Mouse (Mus musculus) embryonic facial prominence, embryonic 13.5 days (tissue): ENCODE results near the gene Gse1. TPM values are rescaled to one million over a fixed set of nuclear protein-coding genes. Genes with fewer than 3 reads are reported as not detected.
A peak's percentile ranks its signal among the peaks of the same experiment; 100 is the strongest.

Experiments
- ATAC-seq: fragments of 200-750 bp; cut with Nextera tagmentation; 2 replicates; pipeline ENCODE4 v1.8.0; 2017; ENCODE audit warnings: low read depth; ENCODE audit not compliant: insufficient number of reproducible peaks, insufficient read depth, low FRiP score, low TSS enrichment
- H3K27ac ChIP-seq: fragments of 300-500 bp; sonication (generic); 2 replicates; pipeline ENCODE4 v1.5.1; 2015; ENCODE audit warnings: moderate library complexity, mild to moderate bottlenecking, inconsistent platforms
- H3K27me3 ChIP-seq: fragments of 300-500 bp; sonication (generic); 2 replicates; pipeline ENCODE4 v1.6.1; 2015; ENCODE audit warnings: mild to moderate bottlenecking, inconsistent platforms
- H3K36me3 ChIP-seq: fragments of 300-500 bp; sonication (generic); 2 replicates; pipeline ENCODE4 v1.6.1; 2015; ENCODE audit warnings: mild to moderate bottlenecking, inconsistent platforms
- H3K4me1 ChIP-seq: fragments of 300-500 bp; sonication (generic); 2 replicates; pipeline ENCODE4 v1.6.1; 2015; ENCODE audit warnings: inconsistent platforms
- H3K4me2 ChIP-seq: fragments of 300-500 bp; sonication (generic); 2 replicates; pipeline ENCODE4 v1.6.1; 2015; ENCODE audit warnings: moderate library complexity, mild to moderate bottlenecking, inconsistent platforms
- H3K4me3 ChIP-seq: fragments of 300-500 bp; sonication (generic); 2 replicates; pipeline ENCODE4 v1.5.1; 2015; ENCODE audit warnings: mild to moderate bottlenecking, inconsistent platforms
- H3K9ac ChIP-seq: fragments of 300-500 bp; sonication (generic); 2 replicates; pipeline ENCODE4 v1.6.1; 2015; ENCODE audit warnings: mild to moderate bottlenecking, inconsistent platforms
- H3K9me3 ChIP-seq: fragments of 300-500 bp; sonication (generic); 2 replicates; pipeline ENCODE4 v1.6.1; 2016; ENCODE audit warnings: inconsistent platforms
- WGBS: fragments of 180-500 bp; shearing (Covaris S2); methylation state at CpG from one replicate; pipeline ENCODE4 v1.1.7; 2015; ENCODE audit warnings: mixed read lengths; 5-methylcytosine and 5-hydroxymethylcytosine counted together
- polyA plus RNA-seq: library from polyadenylated mRNA; unstranded; fragments of >200 nt; fragmentation: Nextera tagmentation; extraction: Ambion mirVana; gene quantifications from 2 replicates; pipeline ENCODE4 v1.2.1, GENCODE M21; 2015

Gse1 gene
- polyA plus RNA-seq, 1 experiment from 2014 or later, result 8.6 TPM

- peaks cover 48% of the 10 kb centered on the region for H3K4me1 ChIP-seq
- 0 out of 2 replicates have a peak, but pooled peaks cover 6% of the 10 kb centered on the region for H3K27me3 ChIP-seq
- no peaks in the 10 kb centered on the region for H3K36me3 ChIP-seq
- H3K9me3 ChIP-seq, result no peaks in the 10 kb centered on the region
- H3K9ac ChIP-seq, result no peak overlapping the region
- no peak overlapping the region for H3K27ac ChIP-seq
- no peak overlapping the region for H3K4me3 ChIP-seq
- ATAC-seq, result no peak
- H3K4me2 ChIP-seq, result no peak overlapping the region
- WGBS, result 87% methylated on average over 2 of the region's 2 CpGs
Observed at GRCm38 (mm10) chr8:120452111-120452510, 223.9 kb downstream of the Gse1 start.

DNA sequence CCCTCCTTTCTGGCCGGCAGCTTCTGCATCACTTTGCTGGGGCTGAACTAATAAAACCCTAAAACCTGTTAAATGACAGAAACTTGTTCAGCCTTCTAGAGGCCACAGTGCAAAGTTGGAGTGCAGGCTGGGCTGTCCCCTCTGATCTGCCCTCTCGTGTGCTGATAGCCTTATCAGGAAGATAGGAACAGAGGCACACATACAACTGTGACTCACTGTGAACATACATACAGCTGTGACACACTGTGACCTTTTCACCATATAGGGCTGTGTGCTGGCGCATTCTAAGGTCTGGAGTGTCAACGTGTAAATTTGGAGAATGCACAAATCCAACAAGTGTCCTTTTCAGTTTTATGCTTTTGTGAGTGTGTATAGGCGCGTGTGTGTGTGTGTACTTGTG is 226.1 kb downstream of the Gse1 start:
- Histone ChIP-seq H3K27me3 (0 out of 2 replicates have a peak, but pooled peaks cover 3% of the 10 kb centered on the region), H3K9ac (no peak overlapping the region), H3K9me3 (no peaks in the 10 kb centered on the region), H3K4me2 (no peak overlapping the region), H3K36me3 (no peaks in the 10 kb centered on the region), H3K4me1 (peaks cover 45% of the 10 kb centered on the region), H3K4me3 (no peak overlapping the region), H3K27ac (no peak overlapping the region)
- WGBS, result 84% methylated on average over 6 of the region's 6 CpGs
- ATAC-seq, result no peak

DNA sequence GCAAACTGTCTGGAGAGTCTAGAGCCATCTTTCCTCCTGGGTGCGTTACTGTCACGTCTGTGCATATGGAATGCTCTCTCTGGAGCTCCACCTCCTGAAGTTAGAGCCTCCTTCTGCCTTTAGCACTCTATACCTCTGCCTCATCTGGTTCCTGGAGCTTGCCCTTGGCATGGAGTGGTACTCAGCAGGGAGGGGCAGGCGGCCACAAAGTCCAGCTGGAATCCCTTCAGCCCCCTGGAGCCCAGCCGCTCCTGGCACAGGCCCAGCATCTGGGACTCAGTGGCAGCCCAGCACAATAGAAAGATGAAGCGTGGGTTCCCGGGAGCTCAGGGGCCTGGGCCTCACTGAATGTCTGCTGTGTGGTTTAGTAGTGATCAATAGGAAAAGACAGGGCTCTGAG is 232.1 kb downstream of the Gse1 start:
- no peak overlapping the region for H3K9ac ChIP-seq
- 44% methylated on average over 6 of the region's 6 CpGs for WGBS
- no peaks in the 10 kb centered on the region for H3K36me3 ChIP-seq
- no peaks in the 10 kb centered on the region for H3K9me3 ChIP-seq
- no peaks in the 10 kb centered on the region for H3K27me3 ChIP-seq
- H3K4me1 ChIP-seq, result peaks cover 56% of the 10 kb centered on the region
- H3K4me2 ChIP-seq, result no peak overlapping the region
- H3K4me3 ChIP-seq, result no peak overlapping the region
- no peak for ATAC-seq
- peak overlapping the region; percentile 28; the same call in 1 of the 2 replicates for H3K27ac ChIP-seq

DNA sequence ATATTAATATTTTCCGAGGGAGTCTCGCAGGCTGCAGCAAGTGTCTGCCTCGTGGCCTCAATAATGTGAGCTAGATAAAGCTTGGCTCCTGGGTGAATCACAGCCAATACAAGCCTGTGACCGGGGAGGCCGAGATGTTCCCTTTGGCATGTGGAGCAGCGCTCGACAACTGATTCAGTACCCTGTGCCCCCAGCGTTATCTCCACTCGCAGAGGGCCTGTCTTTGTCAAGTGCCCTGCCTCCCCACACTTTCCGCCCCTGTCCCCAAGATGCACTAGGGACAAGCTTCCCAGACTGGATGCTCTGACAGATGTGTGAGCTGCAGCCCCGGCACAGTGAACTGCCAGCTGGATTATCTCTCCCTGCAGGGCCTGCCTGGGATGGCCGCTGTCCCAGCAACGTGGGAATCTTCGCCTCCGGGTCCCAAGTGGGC is 233.9 kb downstream of the Gse1 start:
- Histone ChIP-seq H3K4me3 (no peak overlapping the region), H3K9me3 (no peaks in the 10 kb centered on the region), H3K27ac (no peak overlapping the region), H3K4me1 (peaks cover 60% of the 10 kb centered on the region), H3K27me3 (no peaks in the 10 kb centered on the region), H3K9ac (no peak overlapping the region), H3K4me2 (no peak overlapping the region), H3K36me3 (no peaks in the 10 kb centered on the region)
- WGBS, result 48% methylated on average over 15 of the region's 15 CpGs
- no peak for ATAC-seq

- Histone ChIP-seq H3K36me3 (no peaks in the 10 kb centered on the region), H3K27ac (no peak overlapping the region), H3K4me3 (no peak overlapping the region), H3K27me3 (no peaks in the 10 kb centered on the region; the same call in 1 of the 2 replicates), H3K9me3 (no peaks in the 10 kb centered on the region), H3K4me2 (no peak overlapping the region), H3K4me1 (peaks cover 58% of the 10 kb centered on the region), H3K9ac (no peak overlapping the region)
- ATAC-seq, result no peak
- WGBS, result 78% methylated on average over 6 of the region's 6 CpGs
Observed at GRCm38 (mm10) chr8:120462611-120463010, 234.4 kb downstream of the Gse1 start.

DNA sequence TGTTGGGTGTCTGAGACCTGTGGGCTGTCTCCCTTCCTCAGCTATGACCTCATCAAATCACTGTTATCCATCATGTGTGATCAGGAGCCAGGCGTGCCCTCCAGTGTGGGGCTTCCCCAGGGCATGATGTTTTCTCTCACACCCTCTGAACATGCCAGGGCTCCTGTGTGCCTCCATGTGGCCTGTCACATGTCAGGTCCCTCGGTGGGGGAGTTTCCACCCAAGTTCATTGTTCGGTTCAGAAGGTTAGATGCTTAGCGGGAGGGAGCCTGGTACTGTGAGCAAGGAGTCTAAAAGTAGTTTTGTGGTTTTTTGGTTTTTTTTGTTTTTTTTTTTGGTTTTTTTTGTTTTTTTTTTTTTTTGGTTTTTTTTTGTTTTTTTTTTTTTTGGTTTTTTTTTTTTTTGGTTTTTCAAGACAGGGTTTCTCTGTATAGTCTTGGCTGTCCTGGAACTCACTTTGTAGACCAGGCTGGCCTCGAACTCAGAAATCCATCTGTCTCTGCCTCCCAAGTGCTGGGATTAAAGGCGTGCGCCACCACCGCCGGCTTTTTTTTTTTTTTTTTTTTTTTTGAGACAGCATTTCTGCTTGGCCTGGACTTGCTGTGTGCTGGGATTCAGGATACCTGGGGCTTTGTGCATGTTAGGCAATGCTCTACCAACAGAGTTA is 235.8 kb downstream of the Gse1 start:
- Histone ChIP-seq H3K27ac (no peak overlapping the region), H3K36me3 (no peaks in the 10 kb centered on the region), H3K9me3 (no peaks in the 10 kb centered on the region), H3K9ac (no peak overlapping the region), H3K4me3 (no peak overlapping the region), H3K27me3 (no peaks in the 10 kb centered on the region; the same call in 1 of the 2 replicates), H3K4me2 (no peak overlapping the region), H3K4me1 (peaks cover 51% of the 10 kb centered on the region)
- WGBS, result 86% methylated on average over 9 of the region's 9 CpGs
- ATAC-seq, result no peak

- H3K4me1 ChIP-seq, result peaks cover 46% of the 10 kb centered on the region
- H3K4me2 ChIP-seq, result no peak overlapping the region
- peak overlapping the region; percentile 74; the same call in 1 of the 2 replicates for H3K27ac ChIP-seq
- no peaks in the 10 kb centered on the region; the same call in 1 of the 2 replicates for H3K27me3 ChIP-seq
- H3K9me3 ChIP-seq, result no peaks in the 10 kb centered on the region
- H3K36me3 ChIP-seq, result no peaks in the 10 kb centered on the region
- no peak overlapping the region for H3K4me3 ChIP-seq
- WGBS, result 43% methylated on average over 4 of the region's 4 CpGs
- ATAC-seq, result no peak
- no peak overlapping the region for H3K9ac ChIP-seq
Observed at GRCm38 (mm10) chr8:120464585-120464937, 236.3 kb downstream of the Gse1 start.

- no peaks in the 10 kb centered on the region; the same call in 1 of the 2 replicates for H3K27me3 ChIP-seq
- peak; percentile 54; the same call in 1 of the 2 replicates for ATAC-seq
- H3K27ac ChIP-seq, result peak overlapping the region; percentile 74
- no peaks in the 10 kb centered on the region for H3K36me3 ChIP-seq
- peak overlapping the region; percentile 37 for H3K4me2 ChIP-seq
- H3K9ac ChIP-seq, result 0 out of 2 replicates have a peak overlapping the region, but pooled peaks have one; percentile 27
- peaks cover 42% of the 10 kb centered on the region for H3K4me1 ChIP-seq
- no peaks in the 10 kb centered on the region for H3K9me3 ChIP-seq
- 5% methylated on average over 8 of the region's 8 CpGs for WGBS
- no peak overlapping the region for H3K4me3 ChIP-seq
Observed at GRCm38 (mm10) chr8:120465710-120466109, 237.5 kb downstream of the Gse1 start.

GRCm38 (mm10) chr8:120466266-120466665 is 238.0 kb downstream of the Gse1 start:
- 59% methylated on average over 10 of the region's 10 CpGs for WGBS
- peaks cover 43% of the 10 kb centered on the region for H3K4me1 ChIP-seq

GRCm38 (mm10) chr8:120467598-120467997 is 239.3 kb downstream of the Gse1 start:
- no peak overlapping the region for H3K27ac ChIP-seq
- no peaks in the 10 kb centered on the region; the same call in 1 of the 2 replicates for H3K27me3 ChIP-seq
- WGBS, result 86% methylated on average over 7 of the region's 7 CpGs
- no peak for ATAC-seq
- peaks cover 52% of the 10 kb centered on the region for H3K4me1 ChIP-seq
- no peak overlapping the region for H3K4me3 ChIP-seq
- H3K4me2 ChIP-seq, result no peak overlapping the region
- H3K9me3 ChIP-seq, result no peaks in the 10 kb centered on the region
- no peak overlapping the region for H3K9ac ChIP-seq
- H3K36me3 ChIP-seq, result no peaks in the 10 kb centered on the region

More at GRCm38 (mm10) chr8:120466266-120466665, 238.0 kb downstream of the Gse1 start:
- H3K9me3 ChIP-seq, result no peaks in the 10 kb centered on the region
- no peak overlapping the region for H3K4me3 ChIP-seq
- no peaks in the 10 kb centered on the region; the same call in 1 of the 2 replicates for H3K27me3 ChIP-seq
- no peak overlapping the region; the same call in 1 of the 2 replicates for H3K27ac ChIP-seq
- H3K9ac ChIP-seq, result no peak overlapping the region
- no peak for ATAC-seq
- 0 out of 2 replicates have a peak overlapping the region, but pooled peaks have one; percentile 7 for H3K4me2 ChIP-seq
- H3K36me3 ChIP-seq, result no peaks in the 10 kb centered on the region

DNA sequence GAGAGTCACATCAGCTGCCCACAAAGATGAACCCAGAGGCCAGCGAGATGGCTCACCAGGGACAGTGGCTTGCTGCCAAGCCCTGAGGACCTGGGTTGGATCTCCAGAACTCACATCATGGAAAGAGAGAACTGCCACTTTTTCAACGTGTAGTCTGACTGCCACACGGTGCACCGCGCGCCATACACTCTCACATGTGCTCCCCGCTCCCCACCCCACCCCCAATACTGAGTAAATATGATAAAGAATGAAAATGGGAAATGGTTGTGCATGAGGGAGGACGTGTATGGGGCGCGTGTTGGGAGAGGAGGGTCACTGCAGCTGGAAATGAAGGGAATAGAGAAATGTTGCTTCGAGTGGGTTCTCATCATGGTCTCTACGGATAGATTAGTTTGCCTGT is 241.9 kb downstream of the Gse1 start:
- no peak overlapping the region for H3K9ac ChIP-seq
- no peaks in the 10 kb centered on the region; the same call in 1 of the 2 replicates for H3K27me3 ChIP-seq
- H3K9me3 ChIP-seq, result no peaks in the 10 kb centered on the region
- ATAC-seq, result no peak
- WGBS, result 89% methylated on average over 12 of the region's 12 CpGs
- no peak overlapping the region for H3K4me3 ChIP-seq
- H3K36me3 ChIP-seq, result no peaks in the 10 kb centered on the region
- peaks cover 47% of the 10 kb centered on the region for H3K4me1 ChIP-seq
- H3K27ac ChIP-seq, result no peak overlapping the region
- H3K4me2 ChIP-seq, result no peak overlapping the region

DNA sequence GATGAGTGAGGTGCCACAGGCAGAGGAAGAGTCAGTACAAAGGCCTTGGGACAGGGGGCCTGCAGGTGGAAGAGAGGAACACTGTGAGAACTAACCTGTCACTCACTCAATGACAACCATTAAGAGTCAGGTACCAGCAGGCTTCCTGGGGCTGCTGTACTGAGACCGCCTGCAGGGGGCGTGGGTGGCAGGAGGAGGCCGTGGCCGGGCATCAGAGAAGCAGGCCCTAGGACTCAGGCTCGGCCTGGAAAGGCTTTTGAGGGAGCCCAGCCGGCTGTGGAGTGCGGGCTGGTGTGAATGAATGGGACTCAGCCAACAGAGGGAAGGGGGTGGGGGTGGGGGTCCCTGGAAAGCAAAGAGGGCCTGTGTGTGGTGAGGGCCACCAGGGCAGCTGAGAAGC is 242.9 kb downstream of the Gse1 start:
- Histone ChIP-seq H3K9me3 (no peaks in the 10 kb centered on the region), H3K36me3 (no peaks in the 10 kb centered on the region), H3K27me3 (no peaks in the 10 kb centered on the region; the same call in 1 of the 2 replicates), H3K27ac (no peak overlapping the region), H3K4me2 (no peak overlapping the region), H3K4me1 (peaks cover 44% of the 10 kb centered on the region), H3K9ac (no peak overlapping the region), H3K4me3 (no peak overlapping the region)
- ATAC-seq, result no peak
- WGBS, result 8% methylated on average over 7 of the region's 7 CpGs
